Mouse (Mus musculus) cerebellum, adult (tissue): Measurements from ENCODE around the gene Bbc3.
"Not testable (repeated sequence)": the region's sequence is repeated elsewhere in the genome, so short reads cannot be mapped to it uniquely, and the experiment has no call there.

ENCODE experiments used
- ATAC-seq: cut with Nextera tagmentation; 2 replicates; pipeline ENCODE4 v1.9.2; 2017; ENCODE audit warnings: mild to moderate bottlenecking, moderate library complexity, mixed read lengths; ENCODE audit not compliant: insufficient number of reproducible peaks, low FRiP score, low TSS enrichment

Gene Bbc3

DNA sequence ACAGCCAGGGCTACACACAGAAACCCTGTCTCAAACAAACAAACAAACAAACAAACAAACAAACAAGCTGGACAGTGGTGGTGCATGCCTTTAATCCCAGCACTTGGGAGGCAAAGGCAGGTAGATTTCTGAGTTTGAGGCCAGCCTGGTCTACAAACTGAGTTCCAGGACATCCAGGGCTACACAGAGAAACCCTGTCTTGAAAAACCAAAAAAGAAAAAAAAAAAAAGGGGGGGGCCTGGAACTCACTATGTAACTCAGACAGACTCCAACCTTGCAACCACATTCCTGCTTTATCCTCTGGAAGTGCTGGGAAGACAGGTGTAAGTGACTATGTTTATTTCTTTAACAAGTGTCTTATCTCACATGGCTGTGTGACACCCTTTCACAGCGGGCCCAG is at the start of gene Bbc3:
TSS of gene Bbc3 (plus strand) at position 301 of the 400 bp plus-strand sequence.
- not testable (repeated sequence) for ATAC-seq

DNA sequence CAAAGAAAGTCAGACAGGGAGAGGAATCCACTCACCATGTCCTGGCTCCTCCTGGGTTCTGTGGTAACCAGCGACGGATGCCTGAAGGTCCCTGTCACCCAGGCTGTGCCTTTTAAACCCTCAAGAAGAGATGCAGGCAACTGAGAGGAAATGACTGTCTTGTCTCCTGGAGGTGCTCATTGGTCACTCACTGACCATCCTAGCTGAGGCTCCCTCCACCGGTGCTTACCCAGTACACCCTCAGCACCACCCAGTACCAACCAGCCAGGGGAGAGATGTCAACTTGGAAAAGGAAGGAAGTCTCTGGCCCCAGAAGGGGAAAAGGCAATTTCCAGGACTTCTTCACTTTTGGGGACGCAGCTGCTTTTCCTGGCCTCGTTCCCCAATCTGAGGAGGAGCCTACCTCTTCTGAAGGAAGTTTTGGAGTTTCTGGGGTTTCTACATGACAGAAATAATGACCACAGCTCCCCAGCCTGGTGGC is 49.0 kb upstream of the Bbc3 start, which contains the start of gene C5ar1:
TSS of gene C5ar1 (minus strand) at position 431 of the 481 bp plus-strand sequence.
- ATAC-seq: no peak

DNA sequence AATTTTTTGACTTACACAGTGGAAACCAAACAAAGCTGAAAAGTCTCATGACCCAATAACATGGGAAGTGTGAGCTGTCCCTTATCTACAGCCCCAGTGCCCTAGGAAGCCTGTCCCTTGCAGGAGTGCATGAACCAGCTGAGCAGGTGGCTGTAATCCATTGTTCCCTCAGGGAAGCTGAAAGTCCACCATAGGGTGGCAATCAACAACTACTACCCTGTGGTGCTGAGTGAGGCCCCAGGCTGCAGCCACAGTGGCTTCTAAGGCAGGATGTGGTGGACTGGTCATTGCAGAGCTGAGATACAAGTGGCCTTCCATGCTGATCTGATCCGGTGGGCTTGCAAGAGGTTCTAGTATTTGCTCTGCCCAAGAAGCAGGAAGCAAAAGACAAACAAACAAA is 47.1 kb upstream of the Bbc3 start:
- ATAC-seq: no peak

DNA sequence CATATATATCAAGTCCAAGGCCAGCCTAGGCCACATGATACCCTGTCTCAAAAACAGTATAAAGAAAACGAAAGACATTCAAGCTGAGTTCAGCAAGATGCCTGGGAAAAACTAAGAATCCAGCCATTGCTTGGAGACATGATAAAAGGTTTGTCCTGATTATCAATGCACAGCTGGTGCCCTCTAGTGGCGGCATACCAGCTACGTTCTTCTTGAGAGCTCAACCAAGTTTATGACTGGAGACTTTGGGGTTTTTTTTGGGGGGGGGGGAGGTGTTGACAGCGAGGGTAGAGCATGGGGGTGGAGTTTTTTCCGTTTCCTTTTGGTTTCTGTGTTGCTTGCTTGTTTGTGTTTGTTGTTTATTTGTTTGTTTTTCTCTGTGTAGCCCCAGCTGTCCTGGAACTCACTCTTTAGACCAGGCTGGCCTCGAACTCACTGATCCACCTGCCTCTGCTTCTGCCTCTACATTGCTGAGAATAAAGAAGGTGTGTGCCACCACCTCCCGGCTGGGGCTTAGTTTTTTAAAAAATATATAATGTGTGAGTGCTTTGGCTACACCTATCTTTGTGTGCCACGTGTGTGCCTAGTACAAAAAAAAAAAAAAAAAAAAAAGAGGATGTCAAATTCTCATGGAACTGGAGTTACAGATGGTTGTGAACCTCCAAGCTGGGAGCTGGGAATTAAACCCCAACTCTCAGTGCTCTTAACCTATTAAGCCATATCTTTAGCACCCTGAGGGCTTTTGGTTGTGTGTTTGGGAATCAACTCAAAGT is 45.0 kb upstream of the Bbc3 start:
- no peak for ATAC-seq

DNA sequence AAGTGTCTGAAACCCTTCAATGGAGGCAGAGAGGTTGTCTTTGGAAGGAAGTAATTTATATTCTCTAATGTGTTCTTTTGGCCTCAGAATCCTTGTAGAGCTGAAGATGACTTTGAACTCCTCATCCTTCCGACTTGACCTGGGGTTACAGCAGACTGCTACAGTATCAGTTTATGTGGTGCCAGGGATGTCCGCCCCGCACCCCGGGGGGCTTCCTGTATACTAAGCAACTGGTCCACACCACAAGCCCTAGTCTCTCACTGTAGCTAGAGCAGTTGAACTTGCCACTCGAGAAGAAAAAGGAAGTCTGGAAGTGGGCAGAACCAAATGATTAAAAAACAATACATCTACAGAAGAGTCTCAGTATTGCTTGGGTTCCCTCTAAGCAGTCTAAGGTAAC is 44.4 kb upstream of the Bbc3 start:
- no peak for ATAC-seq

DNA sequence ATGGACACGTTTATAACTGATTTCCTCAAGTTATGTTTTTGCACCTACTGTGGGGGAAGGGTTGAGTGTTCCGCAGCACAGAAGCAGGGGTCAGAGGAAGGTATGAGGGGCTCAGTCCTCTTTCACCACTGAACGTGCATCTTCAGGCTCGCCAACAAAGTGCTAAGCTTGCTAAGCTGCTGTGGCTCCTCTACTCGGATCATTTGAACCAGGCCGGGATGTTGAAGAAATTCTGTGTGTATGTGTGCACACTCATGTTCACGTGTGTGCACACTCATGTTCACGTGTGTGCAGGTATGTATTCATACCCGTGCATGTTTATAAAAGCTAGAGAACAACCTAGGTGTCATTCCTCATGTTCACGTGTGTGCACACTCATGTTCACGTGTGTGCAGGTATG is 42.3 kb upstream of the Bbc3 start:
- no peak for ATAC-seq

DNA sequence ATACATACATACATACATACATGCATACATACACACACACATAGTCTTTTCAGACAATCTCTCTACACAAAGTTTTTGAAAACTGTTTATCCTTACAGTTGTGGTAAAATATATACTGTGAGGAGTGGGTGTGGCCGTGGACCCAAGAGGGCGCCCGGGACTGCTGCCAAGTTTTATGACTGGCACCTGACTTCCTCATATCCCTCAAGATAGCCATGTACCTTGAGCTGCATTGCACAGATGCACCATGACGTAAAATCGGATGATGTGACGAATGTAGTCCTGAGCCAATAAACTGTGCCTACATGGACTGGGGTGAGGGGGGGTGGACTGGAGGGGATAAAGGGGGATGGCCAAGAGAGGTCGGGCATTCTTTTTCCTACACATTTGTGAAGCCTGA is 41.6 kb upstream of the Bbc3 start:
- not testable (repeated sequence) for ATAC-seq

DNA sequence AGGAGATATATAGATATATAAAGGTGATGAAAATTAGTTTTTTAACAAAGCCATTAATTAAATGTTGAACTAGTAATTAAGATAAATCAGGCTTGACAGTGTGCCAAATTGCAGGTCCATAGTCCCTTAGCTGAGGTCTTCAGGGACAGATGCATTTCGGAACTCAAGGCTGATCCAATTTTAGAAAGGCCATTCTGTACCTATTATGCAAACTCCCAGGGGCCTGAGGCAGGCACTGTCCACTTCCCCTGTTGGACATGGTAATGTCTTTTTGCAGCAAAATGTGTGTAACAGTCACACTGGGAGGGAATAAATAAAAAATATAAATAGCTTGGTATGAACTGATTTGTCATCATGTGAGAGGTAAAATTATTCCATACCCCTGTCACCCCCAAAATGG is 37.1 kb upstream of the Bbc3 start:
- no peak for ATAC-seq

DNA sequence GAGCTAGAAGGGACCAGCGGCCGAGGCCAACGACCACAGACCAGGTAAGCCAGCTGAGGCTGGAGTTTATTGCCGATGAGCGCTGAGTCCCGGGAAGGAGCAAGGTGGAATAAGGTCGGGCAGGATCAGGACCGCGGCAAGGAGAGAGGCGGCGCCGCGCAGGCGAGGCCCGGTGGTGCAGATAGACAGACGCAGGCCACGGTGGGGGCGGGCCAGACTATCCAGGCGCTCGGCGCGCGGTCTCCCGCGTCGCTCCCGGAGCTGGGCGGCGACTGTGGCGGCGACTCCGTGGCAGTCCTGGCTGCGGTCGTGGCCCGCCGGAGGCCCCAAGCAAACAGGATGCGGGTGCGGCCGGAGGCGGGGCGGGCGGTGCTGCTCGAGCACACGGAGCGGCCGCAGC is 35.5 kb upstream of the Bbc3 start:
- peak; percentile 65 for ATAC-seq

DNA sequence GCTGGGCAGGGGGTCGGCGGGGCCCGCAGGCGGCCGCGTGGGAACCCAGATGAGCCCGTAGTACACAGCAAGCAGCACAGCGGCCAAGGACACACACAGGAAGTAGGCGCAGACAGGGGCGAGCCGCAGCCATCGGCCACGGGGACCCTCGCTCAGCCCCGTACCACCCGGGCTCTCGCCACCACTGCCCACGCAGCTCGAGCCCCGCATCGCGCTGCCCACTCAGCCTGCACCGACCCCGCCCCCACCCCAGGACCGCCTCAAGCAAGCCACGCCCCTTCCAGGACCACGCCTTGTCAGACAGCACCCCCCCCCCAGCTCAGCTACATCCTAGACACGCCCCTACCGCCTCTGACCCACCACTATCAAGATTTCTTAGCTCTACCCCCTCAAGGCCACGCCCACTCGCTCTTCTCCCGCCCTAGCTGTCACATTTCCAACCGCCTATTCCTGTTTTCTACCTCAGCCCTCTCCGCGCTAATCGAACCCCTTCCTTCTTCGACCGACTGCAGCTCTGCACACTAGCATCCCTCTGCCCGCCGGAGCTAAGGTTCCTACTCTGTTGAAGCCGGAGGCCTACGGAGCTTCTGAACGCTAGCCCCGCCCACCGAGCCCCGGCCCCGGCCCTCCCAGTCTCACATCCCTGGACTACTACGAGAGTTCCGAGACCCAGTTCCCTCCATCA is 35.0 kb upstream of the Bbc3 start, which contains the start of gene Inafm1:
TSS of gene Inafm1 (minus strand) at position 537 of the 685 bp plus-strand sequence.
- peak; percentile 56 for ATAC-seq

DNA sequence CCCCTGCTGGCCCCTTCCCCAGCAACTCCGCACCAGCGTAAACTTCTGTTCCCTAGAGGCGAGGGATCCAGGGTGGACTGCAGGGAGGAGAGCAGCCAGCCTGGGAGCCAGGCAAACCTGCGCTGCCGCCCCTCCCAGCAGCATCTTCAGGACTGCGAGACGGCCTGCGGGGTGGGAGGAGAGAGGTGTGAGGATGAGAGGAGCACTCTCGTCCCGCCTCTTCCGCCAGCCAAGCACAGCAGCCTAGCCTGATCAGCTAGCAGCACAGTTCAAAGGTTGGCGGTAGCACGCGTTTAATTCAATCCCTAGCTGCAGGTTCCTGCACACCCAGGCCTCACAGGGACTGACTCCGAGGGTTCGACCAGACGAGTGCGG is 34.4 kb upstream of the Bbc3 start:
- ATAC-seq: peak; percentile 66

DNA sequence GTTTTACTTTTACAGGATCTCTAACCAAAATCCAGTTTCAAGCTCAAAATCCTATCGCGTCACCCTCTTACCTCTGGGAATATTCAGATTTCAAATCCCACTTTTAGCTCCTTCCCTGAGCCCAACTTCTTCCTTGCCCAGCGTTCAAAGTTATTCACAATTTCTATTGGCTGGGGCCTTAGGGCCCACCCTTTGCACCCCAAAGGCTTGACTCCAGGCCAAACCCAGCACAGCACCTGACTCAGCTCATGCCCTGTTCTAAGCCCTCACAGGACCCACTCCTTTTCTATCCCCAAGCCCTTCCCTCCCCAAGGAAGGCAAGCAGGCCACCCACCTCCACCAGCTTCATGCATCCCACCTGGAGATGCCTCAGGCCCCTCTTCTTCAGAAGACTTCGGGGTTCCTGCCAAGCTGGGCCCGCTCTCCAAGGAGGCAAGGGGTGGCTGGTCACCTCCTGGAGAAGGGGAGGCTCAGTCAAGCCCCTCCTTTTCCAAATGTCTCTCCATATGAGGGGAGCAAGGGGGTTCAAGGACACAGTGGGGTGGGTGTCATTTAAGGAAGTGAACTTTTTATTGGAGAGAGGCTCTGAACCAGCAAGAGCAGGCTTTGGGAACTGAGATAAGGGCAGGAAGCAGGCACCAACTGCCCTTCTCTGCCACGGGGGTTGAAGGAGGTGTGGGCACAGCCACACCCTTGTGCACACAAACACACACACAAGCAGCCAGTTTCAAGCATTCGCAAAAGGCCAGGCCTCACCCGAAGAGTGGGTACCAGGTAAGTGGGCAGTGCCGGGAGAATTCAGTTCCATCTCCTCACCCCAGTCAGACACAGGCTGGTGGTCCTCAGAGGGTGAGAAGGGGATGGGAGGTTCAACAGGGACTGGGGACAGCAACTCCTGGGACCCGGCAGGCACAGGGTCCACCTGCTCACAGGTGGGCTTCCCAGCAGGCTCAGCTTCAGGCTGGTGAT is 33.0 kb upstream of the Bbc3 start:
- no peak for ATAC-seq

DNA sequence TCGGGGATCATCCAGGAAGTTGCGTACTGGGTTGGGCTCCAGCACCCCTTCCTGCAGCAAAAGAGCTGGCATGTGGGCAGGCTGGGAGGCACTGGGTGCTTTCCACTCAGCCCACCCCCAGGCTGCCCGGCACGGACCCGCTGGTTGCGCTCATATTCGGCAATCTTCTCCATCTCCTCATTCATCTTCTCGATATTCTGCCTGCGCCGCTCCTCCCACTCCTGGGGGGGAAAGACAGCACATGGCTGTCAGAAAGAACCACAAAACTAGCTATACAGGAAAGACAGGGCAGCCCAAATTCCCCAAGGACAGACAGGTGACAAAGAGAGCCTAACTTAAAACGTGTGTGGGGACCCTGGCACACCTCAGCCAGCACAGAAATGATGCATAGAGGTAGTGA is 27.5 kb upstream of the Bbc3 start:
- ATAC-seq: no peak

DNA sequence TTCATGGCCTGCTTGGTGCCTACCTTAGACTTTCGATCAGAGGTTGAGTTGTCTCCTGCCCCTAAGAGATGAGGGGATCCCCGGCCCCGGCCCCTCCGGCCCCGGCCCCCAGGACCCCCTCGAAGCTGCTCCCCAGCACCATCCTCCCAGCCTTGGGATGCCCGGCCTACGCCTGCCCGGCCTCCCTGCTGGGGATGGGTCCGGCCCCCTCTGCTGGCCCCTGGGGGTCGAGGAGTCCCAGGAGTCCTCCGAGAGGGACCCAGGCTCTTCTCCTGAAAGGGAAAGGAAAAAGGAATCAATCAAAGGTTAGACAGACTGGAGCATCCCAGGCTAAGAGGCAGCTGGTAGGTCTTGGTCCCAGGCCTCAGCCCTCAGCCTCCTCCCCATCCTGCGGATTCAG is 25.9 kb upstream of the Bbc3 start:
- no peak for ATAC-seq

DNA sequence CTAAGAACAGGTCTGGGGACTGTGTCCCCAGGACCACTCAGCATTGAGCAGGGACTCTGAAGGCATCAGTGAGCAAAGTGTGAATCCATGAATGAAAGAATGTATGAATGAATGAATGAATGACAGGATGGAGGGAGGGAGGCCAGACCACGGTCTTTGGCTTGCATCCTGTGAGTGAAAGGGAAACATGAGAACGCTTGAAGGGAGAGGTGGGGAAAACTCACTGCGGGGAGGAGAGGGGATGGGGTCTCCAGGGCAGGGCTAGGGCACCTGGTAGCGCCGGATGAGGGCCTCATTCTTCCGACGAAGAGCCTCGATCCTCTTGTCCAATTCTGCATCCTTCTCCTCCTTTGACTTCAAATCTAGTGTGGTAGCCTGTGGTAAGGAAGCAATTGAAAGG is 24.2 kb upstream of the Bbc3 start:
- no peak for ATAC-seq

DNA sequence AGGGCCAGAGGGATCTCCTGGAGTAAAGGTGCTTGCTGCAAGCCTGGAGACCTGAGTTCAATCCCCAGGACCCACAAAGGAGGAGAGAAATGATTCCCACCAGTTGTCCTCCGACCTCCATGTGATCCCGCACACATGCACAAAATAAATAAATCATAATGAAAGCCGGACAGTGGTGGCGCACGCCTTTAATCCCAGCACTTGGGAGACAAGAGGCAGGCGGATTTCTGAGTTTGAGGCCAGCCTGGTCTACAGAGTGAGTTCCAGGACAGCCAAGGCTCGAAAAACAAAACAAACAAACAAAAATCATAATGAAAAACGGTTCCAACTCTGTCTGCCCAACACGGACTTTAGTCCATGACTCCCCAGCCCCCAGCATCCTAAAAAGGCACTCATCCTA is 23.3 kb upstream of the Bbc3 start:
- ATAC-seq: no peak

DNA sequence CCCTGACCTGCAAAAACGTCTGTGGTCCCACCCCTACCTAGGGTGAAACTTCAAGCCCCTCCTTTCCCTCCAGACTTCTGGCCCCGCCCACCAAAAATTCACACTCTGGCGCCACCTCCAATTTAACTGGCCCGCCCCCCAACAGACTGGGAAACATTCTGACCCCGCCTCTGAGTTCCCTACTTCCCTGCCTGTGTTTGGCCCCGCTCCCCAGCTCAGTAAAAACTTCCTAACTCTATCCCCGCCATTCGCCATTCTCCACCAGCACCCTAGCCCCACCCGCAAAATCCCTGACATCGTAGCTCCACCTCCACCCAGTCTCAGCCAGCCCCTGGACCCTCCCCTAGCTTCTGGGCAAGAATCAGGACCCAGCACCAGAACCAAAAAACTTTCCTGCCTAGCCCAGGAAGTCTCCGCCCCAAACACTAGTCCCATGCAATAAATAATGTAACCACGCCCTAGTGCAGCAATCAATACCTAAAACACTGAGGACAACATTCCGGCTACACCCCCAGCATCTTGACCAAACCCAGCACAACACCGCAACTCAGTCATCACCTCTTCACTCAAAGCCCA is 22.7 kb upstream of the Bbc3 start:
- peak; percentile 23 for ATAC-seq

DNA sequence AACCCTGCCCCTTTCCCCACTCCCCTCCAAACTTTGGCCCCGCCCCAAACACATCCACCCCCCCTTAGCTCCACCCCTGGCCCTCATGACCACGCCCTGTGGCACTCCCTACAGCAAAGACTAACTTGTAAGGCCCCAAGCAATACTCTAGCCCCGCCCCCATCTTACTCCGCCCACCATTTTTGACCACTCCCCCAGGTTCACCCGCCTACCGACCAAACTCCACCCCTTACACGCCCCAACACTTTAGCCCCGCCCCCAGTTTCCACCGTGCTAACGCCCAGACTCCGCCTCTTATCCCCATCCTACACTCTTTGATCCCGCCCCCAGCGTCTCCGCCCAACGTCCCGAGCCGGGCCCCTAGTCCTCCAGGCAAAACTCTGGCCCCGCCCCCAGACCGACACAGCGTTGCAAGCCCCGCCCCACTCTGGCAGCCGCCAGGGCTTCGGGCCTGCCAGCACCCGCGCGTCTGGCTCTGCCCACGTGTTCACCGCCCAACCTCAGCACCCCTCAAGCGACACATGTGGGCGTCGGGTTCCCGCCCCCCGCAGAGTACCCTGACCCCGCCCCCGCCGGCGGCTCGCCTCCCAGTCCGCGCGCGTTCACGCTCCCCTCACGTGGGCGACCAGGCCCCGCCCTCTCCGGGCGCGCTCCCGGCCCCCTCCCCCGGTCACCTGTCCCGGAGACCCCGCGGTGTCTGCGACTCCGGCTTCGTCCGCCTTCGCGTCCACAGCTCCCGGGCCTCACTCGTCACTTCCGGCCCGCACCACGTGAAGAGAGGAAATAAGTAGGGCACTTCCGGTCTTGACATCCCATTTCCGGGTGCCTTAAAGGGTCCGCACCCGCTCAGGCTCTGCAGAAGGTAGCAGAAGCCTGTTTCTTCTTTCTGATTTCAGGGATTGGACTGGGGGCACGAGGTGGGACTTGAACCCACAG is 21.9 kb upstream of the Bbc3 start, which contains the start of gene Ccdc9:
TSS of gene Ccdc9 (minus strand) at position 770 of the 936 bp plus-strand sequence.
- peak; percentile 93 for ATAC-seq

DNA sequence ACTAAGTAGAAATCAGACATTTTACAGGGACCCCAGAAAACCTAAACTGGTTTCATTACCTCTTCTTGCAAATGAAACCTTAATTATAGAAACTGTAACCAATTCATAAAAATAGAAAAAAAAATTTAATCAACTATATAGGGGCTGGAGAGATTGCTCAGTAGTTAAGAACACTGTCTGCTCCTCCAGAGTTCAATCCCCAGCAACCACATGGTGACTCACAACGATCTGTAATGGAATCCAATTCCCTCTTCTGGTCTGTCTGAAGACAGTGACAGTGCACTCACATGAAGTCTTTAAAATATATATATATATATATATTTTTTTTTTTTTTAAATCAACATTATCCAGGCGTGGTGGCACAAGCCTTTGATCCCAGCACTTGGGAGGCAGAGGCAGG is 21.2 kb upstream of the Bbc3 start:
- no peak for ATAC-seq
